9 mouse cellular contexts compared by ENCODE assay signal in genomic region chr4:149048625-149049228, GRCm38 (mm10). TPM values are rescaled to one million over a fixed set of nuclear protein-coding genes. Genes with fewer than 3 reads are reported as not detected.
DNase-seq lines count a peak whose midpoint lies in the region; ATAC-seq and TF ChIP-seq lines count a peak whose summit lies in the region.
"Had no signal": no experiment of that assay in that cellular context is flagged by ENCODE, and none has a peak within 500 bp of the region (broad histone marks: within the 10 kb centered on the region; RNA-seq: fewer than 3 reads in every experiment).

No protein-coding gene starts in this region.

- peak; percentile 66 for DNase-seq in forebrain, embryonic 11.5 days (ENCODE audit: low spot score)
- DNase-seq in forebrain, postnatal 0 days = no peak
- peak; percentile 43 for DNase-seq in lung, postnatal 14 days
- peak; percentile 9 to 30 for DNase-seq in thymus, postnatal 10 days (ENCODE audit: low spot score in 2 of 2)
- DNase-seq in gastrocnemius, postnatal 25 days = no peak
- no peak for DNase-seq in left cerebral cortex, adult 18-20 months (ENCODE audit: low spot score in 2 of 2)

- H3K27me3 ChIP-seq in forebrain, embryonic 11.5 days (ENCODE audit: control insufficient read depth, insufficient read depth, low read length) = no peaks in the 10 kb centered on the region
- peaks cover 8% of the 10 kb centered on the region; the same call in 1 of the 2 replicates for H3K27me3 ChIP-seq in forebrain, postnatal 0 days (ENCODE audit: insufficient read depth, low read length)
- peaks cover 29% of the 10 kb centered on the region for H3K27me3 ChIP-seq in forebrain, embryonic 13.5 days
- no peaks in the 10 kb centered on the region for H3K27me3 ChIP-seq in intestine, embryonic 16.5 days (replicated peaks; ENCODE audit: control insufficient read depth, insufficient read depth, low read length)

- no peaks in the 10 kb centered on the region for H3K9me3 ChIP-seq in forebrain, embryonic 11.5 days (ENCODE audit: control insufficient read depth, low read length)
- H3K9me3 ChIP-seq in forebrain, postnatal 0 days (ENCODE audit: low read length) = no peaks in the 10 kb centered on the region
- H3K9me3 ChIP-seq in forebrain, embryonic 13.5 days (replicated peaks) = no peaks in the 10 kb centered on the region
- H3K9me3 ChIP-seq in intestine, embryonic 16.5 days (ENCODE audit: control insufficient read depth, low read length) = no peaks in the 10 kb centered on the region

- no peaks in the 10 kb centered on the region for H3K36me3 ChIP-seq in forebrain, embryonic 11.5 days (ENCODE audit: control insufficient read depth, insufficient read depth, low read length)
- no peaks in the 10 kb centered on the region for H3K36me3 ChIP-seq in forebrain, postnatal 0 days (ENCODE audit: insufficient read depth)
- H3K36me3 ChIP-seq in forebrain, embryonic 13.5 days (ENCODE audit: poor library complexity, severe bottlenecking) = no peaks in the 10 kb centered on the region
- no peaks in the 10 kb centered on the region for H3K36me3 ChIP-seq in intestine, embryonic 16.5 days (ENCODE audit: control insufficient read depth, insufficient read depth, low read length)

- TF ChIP-seq CTCF in forebrain, postnatal 0 days (IDR thresholded peaks at IDR 0.05; ENCODE audit: low read depth) = no peak

- H3K4me2 ChIP-seq in forebrain, embryonic 11.5 days (ENCODE audit: low read depth, low read length, severe bottlenecking) = no peak overlapping the region
- H3K4me2 ChIP-seq in forebrain, postnatal 0 days (ENCODE audit: low read depth) = no peak overlapping the region
- H3K4me2 ChIP-seq in forebrain, embryonic 13.5 days = peak overlapping the region; percentile 34
- 0 out of 2 replicates have a peak overlapping the region, but pooled peaks have one; percentile 1 for H3K4me2 ChIP-seq in intestine, embryonic 16.5 days (ENCODE audit: low read depth, low read length)

- ATAC-seq in forebrain, embryonic 11.5 days (replicated peaks; ENCODE audit: low FRiP score) = no peak
- no peak for ATAC-seq in forebrain, postnatal 0 days
- ATAC-seq in forebrain, embryonic 13.5 days = no peak
- ATAC-seq in intestine, embryonic 16.5 days = peak; percentile 61

- WGBS in forebrain, embryonic 11.5 days = 25% methylated on average over 10 of the region's 10 CpGs
- WGBS in forebrain, postnatal 0 days = 29% methylated on average over 10 of the region's 10 CpGs
- WGBS in forebrain, embryonic 13.5 days = 23% methylated on average over 10 of the region's 10 CpGs
- WGBS in intestine, embryonic 16.5 days = 32% methylated on average over 10 of the region's 10 CpGs

- H3K4me3 ChIP-seq in forebrain, embryonic 11.5 days (ENCODE audit: low read depth, low read length) = no peak overlapping the region
- H3K4me3 ChIP-seq in forebrain, postnatal 0 days (ENCODE audit: low read depth, low read length) = no peak overlapping the region
- H3K4me3 ChIP-seq in forebrain, embryonic 13.5 days = no peak overlapping the region
- H3K4me3 ChIP-seq in intestine, embryonic 16.5 days (ENCODE audit: low read length) = no peak overlapping the region
- H3K4me3 ChIP-seq: erythroblast, embryonic 14.5 days had no signal

- no peak overlapping the region for H3K9ac ChIP-seq in forebrain, embryonic 11.5 days (ENCODE audit: low read length)
- H3K9ac ChIP-seq in forebrain, postnatal 0 days = no peak overlapping the region
- H3K9ac ChIP-seq in forebrain, embryonic 13.5 days = no peak overlapping the region
- H3K9ac ChIP-seq in intestine, embryonic 16.5 days (ENCODE audit: low read depth, low read length) = 0 out of 2 replicates have a peak overlapping the region, but pooled peaks have one; percentile 5

- H3K27ac ChIP-seq in forebrain, embryonic 11.5 days (ENCODE audit: low read depth, low read length) = no peak overlapping the region
- no peak overlapping the region for H3K27ac ChIP-seq in forebrain, postnatal 0 days (ENCODE audit: low read depth, low read length)
- H3K27ac ChIP-seq in forebrain, embryonic 13.5 days = no peak overlapping the region
- H3K27ac ChIP-seq in intestine, embryonic 16.5 days (ENCODE audit: low read length) = peak overlapping the region; percentile 47

- peaks cover 16% of the 10 kb centered on the region for H3K4me1 ChIP-seq in forebrain, embryonic 11.5 days (replicated peaks; ENCODE audit: control insufficient read depth, insufficient read depth, low read length)
- H3K4me1 ChIP-seq in forebrain, postnatal 0 days (ENCODE audit: insufficient read depth) = no peaks in the 10 kb centered on the region
- peaks cover 33% of the 10 kb centered on the region for H3K4me1 ChIP-seq in forebrain, embryonic 13.5 days
- H3K4me1 ChIP-seq in intestine, embryonic 16.5 days (ENCODE audit: control insufficient read depth, insufficient read depth, low read length) = peaks cover 31% of the 10 kb centered on the region

RNA-seq across cellular contexts. Expression of gene Pex14, which starts 50.9 kb away (rescaled TPM):
- polyA plus RNA-seq in forebrain, embryonic 11.5 days (2014; fragmentation: Nextera tagmentation; extraction: Ambion mirVana) = 43.5 TPM in 2 replicates
- 61.3 and 66.5 TPM in 2 replicates for total RNA-seq in forebrain, postnatal 0 days (2014; rRNA removed)
- 64.8 and 66.6 TPM in 2 replicates for polyA plus RNA-seq in forebrain, postnatal 0 days (2015; fragmentation: Nextera tagmentation; extraction: Ambion mirVana)
- 46.1 and 47.8 TPM in 2 replicates for polyA plus RNA-seq in forebrain, embryonic 13.5 days (2015; fragmentation: Nextera tagmentation; extraction: Ambion mirVana)
- 63.3 and 64.3 TPM in 2 replicates for polyA plus RNA-seq in intestine, embryonic 16.5 days (2015; fragmentation: Nextera tagmentation; extraction: Ambion mirVana)
- 10 to 100 TPM; 17.5 to 18.8 TPM for total RNA-seq in gastrocnemius, postnatal 25 days (2021)
- 10 to 100 TPM; 52.1 to 55.0 TPM for total RNA-seq in left cerebral cortex, adult 18-20 months (2021)

RNA-seq across cellular contexts. Expression of gene Dffa, which starts 55.2 kb away (rescaled TPM):
- 28.5 and 29.6 TPM in 2 replicates for polyA plus RNA-seq in forebrain, embryonic 11.5 days (2014; fragmentation: Nextera tagmentation; extraction: Ambion mirVana)
- total RNA-seq in forebrain, postnatal 0 days (2014; rRNA removed) = 18.0 and 20.2 TPM in 2 replicates
- polyA plus RNA-seq in forebrain, postnatal 0 days (2015; fragmentation: Nextera tagmentation; extraction: Ambion mirVana) = 22.3 and 24.3 TPM in 2 replicates
- polyA plus RNA-seq in forebrain, embryonic 13.5 days (2015; fragmentation: Nextera tagmentation; extraction: Ambion mirVana) = 24.4 and 25.4 TPM in 2 replicates
- polyA plus RNA-seq in intestine, embryonic 16.5 days (2015; fragmentation: Nextera tagmentation; extraction: Ambion mirVana) = 50.5 and 52.2 TPM in 2 replicates
- 10 to 100 TPM; 61.7 to 85.6 TPM for total RNA-seq in gastrocnemius, postnatal 25 days (2021)
- 10 to 100 TPM; 58.9 to 62.9 TPM for total RNA-seq in left cerebral cortex, adult 18-20 months (2021)

Comparison
In these comparisons a context has a peak if more than half of its experiments do, and no peak if none do; other contexts are left out.
1. DNase-seq: peak in forebrain, embryonic 11.5 days (single experiment), lung, postnatal 14 days (single experiment) and thymus, postnatal 10 days (2 of 2); none in forebrain, postnatal 0 days (single experiment), gastrocnemius, postnatal 25 days (single experiment) and left cerebral cortex, adult 18-20 months (0 of 2).
2. H3K4me2 ChIP-seq: peak in forebrain, embryonic 13.5 days (single experiment) and intestine, embryonic 16.5 days (single experiment); none in forebrain, embryonic 11.5 days (single experiment) and forebrain, postnatal 0 days (single experiment).